ENCODE assay signal across 14 mouse cellular contexts in the genomic region with DNA sequence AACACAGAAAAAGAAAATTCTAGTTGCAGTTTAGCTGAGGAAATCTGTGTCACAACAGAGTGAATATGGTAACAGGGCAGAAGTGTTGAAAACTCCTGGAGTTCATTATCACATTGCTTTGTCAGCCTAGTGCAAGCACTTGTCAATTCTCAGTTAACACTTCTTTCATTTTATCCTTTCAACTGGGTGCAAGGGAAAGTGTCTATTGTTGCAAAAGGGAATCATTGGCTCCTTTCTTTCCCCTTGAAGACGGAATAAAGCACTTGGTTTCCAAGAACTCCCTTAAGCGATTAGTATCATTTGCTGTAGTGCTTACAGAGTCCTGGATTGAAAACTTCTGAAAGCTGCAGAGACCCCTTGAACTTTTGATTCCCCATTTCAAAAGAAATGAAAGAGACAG.
"Had no signal": no experiment of that assay in that cellular context is flagged by ENCODE, and none has a peak within 500 bp of the region (broad histone marks: within the 10 kb centered on the region; RNA-seq: fewer than 3 reads in every experiment).

No protein-coding gene starts in this region.

- H3K4me3 ChIP-seq: kidney, embryonic 15.5 days; left cerebral cortex, adult 2 months; liver, embryonic 13.5 days; midbrain, embryonic 12.5 days; neural tube, embryonic 13.5 days had no signal

- H3K9me3 ChIP-seq: kidney, embryonic 15.5 days; liver, embryonic 13.5 days; midbrain, embryonic 12.5 days; neural tube, embryonic 13.5 days had no signal

- H3K4me1 ChIP-seq: kidney, embryonic 15.5 days; liver, embryonic 13.5 days; neural tube, embryonic 13.5 days had no signal

- H3K4me2 ChIP-seq: kidney, embryonic 15.5 days; liver, embryonic 13.5 days; midbrain, embryonic 12.5 days; neural tube, embryonic 13.5 days had no signal

- H3K27ac ChIP-seq: kidney, embryonic 15.5 days; left cerebral cortex, adult 2 months; liver, embryonic 13.5 days; midbrain, embryonic 12.5 days; neural tube, embryonic 13.5 days had no signal

- H3K36me3 ChIP-seq: kidney, embryonic 15.5 days; liver, embryonic 13.5 days; midbrain, embryonic 12.5 days; neural tube, embryonic 13.5 days had no signal

- H3K9ac ChIP-seq: kidney, embryonic 15.5 days; liver, embryonic 13.5 days; midbrain, embryonic 12.5 days; neural tube, embryonic 13.5 days had no signal

- H3K27me3 ChIP-seq: kidney, embryonic 15.5 days; liver, embryonic 13.5 days; midbrain, embryonic 12.5 days; neural tube, embryonic 13.5 days had no signal

- DNase-seq: kidney, postnatal 10 days; kidney, postnatal 36 days; layer of hippocampus, postnatal 36 days; liver, embryonic 13.5 days; lung, adult 2 months; lung, postnatal 14 days; lung, postnatal 4 days; retina, postnatal 1 day; thymus, adult 18-20 months; thymus, postnatal 36 days had no signal
